Mouse (Mus musculus) neural tube, embryonic 11.5 days (tissue): Measurements from ENCODE around the gene Hacl1. TPM values are rescaled to one million over a fixed set of nuclear protein-coding genes. Genes with fewer than 3 reads are reported as not detected.

Experiments
- ATAC-seq: fragments of 200-750 bp; cut with Nextera tagmentation; 2 replicates; pipeline ENCODE4 v1.8.0; 2017; ENCODE audit warnings: moderate number of reproducible peaks, mild to moderate bottlenecking, moderate TSS enrichment, moderate library complexity; ENCODE audit not compliant: insufficient read depth, low FRiP score, low TSS enrichment
- DNase-seq: peaks from one replicate; pipeline ENCODE4 v3.0.0-alpha.2; 2015; ENCODE audit warnings: low spot score
- H3K27ac ChIP-seq: fragments of 300-500 bp; sonication (generic); 2 replicates; pipeline ENCODE4 v1.5.1; 2014; ENCODE audit warnings: low read depth, mild to moderate bottlenecking, low read length
- H3K27me3 ChIP-seq: fragments of 300-500 bp; sonication (generic); 2 replicates; pipeline ENCODE4 v1.6.1; 2014; ENCODE audit warnings: mild to moderate bottlenecking, low read length, mixed read lengths; ENCODE audit not compliant: control insufficient read depth, insufficient read depth
- H3K36me3 ChIP-seq: fragments of 300-500 bp; sonication (generic); 2 replicates; pipeline ENCODE4 v1.6.1; 2014; ENCODE audit warnings: mild to moderate bottlenecking, low read length, moderate library complexity, mixed read lengths; ENCODE audit not compliant: control insufficient read depth, insufficient read depth
- H3K4me1 ChIP-seq: fragments of 300-500 bp; sonication (generic); 2 replicates; pipeline ENCODE4 v1.6.1; 2014; ENCODE audit warnings: low read length, mixed read lengths; ENCODE audit not compliant: control insufficient read depth, insufficient read depth
- H3K4me2 ChIP-seq: fragments of 300-500 bp; sonication (generic); 2 replicates; pipeline ENCODE4 v1.6.1; 2014; ENCODE audit warnings: low read depth, mild to moderate bottlenecking, moderate library complexity
- H3K4me3 ChIP-seq: fragments of 300-500 bp; sonication (generic); 2 replicates; pipeline ENCODE4 v1.5.1; 2014; ENCODE audit warnings: low read depth, low read length
- H3K9ac ChIP-seq: fragments of 300-500 bp; sonication (generic); 2 replicates; pipeline ENCODE4 v1.6.1; 2014; ENCODE audit warnings: mild to moderate bottlenecking, low read length
- H3K9me3 ChIP-seq: fragments of 300-500 bp; sonication (generic); 2 replicates; pipeline ENCODE4 v1.6.1; 2016; ENCODE audit warnings: low read length; ENCODE audit not compliant: control insufficient read depth
- WGBS: fragments of 180-500 bp; shearing (Covaris S2); extraction: QIAGEN DNeasy Blood & Tissue Kit; methylation state at CpG from one replicate; pipeline ENCODE4 v1.1.7; 2014; 5-methylcytosine and 5-hydroxymethylcytosine counted together
- polyA plus RNA-seq: library from polyadenylated mRNA; unstranded; fragments of >200 nt; fragmentation: Nextera tagmentation; extraction: Ambion mirVana; gene quantifications from 2 replicates; pipeline ENCODE4 v1.2.1, GENCODE M21; 2014

The Hacl1 gene
- polyA plus RNA-seq = 6.7 and 8.2 TPM in 2 replicates

- Histone ChIP-seq H3K4me1 (peaks cover 3% of the 10 kb centered on the region; the same call in 1 of the 2 replicates), H3K9ac (peak within 1 kb of the TSS; percentile 58), H3K36me3 (no peaks in the 10 kb centered on the region), H3K4me2 (peak within 1 kb of the TSS; percentile 89), H3K9me3 (no peaks in the 10 kb centered on the region), H3K4me3 (peak within 1 kb of the TSS; percentile 59), H3K27ac (0 out of 2 replicates have a peak within 1 kb of the TSS, but pooled peaks have one; percentile 15), H3K27me3 (no peaks in the 10 kb centered on the region)
- ATAC-seq (peak; percentile 93), DNase-seq (peak; percentile 91)
- under 1% methylated on average over 30 of the region's 30 CpGs for WGBS
Measured at GRCm38 (mm10) chr14:31640890-31641505, at the start of gene Hacl1, which contains the start of gene Btd. Gene Hacl1, minus strand, starts transcription at chr14:31641286. Gene Btd, plus strand, starts transcription at chr14:31641028.

DNA sequence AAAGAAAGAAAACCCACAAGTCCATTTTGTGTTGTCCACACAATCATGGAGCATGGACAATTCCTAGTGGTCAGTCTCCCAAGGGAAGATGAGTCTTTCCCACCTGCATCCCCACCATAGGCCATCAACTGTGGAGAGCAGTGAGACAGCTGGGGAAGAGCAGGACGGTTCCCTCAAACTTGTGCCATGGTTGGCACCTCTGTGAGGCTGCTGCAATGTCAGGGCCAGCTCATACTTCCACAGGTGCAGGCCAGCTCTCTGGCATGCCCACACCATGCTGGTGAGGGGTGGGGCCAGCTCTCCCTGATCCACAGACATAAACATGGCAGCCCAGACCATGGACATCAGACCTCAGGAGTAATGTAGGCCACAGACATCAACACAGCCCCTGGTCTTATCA is 45.1 kb upstream of the Hacl1 start:
- Histone ChIP-seq H3K27me3 (no peaks in the 10 kb centered on the region), H3K4me3 (no peak overlapping the region), H3K36me3 (no peaks in the 10 kb centered on the region), H3K9ac (no peak overlapping the region), H3K4me1 (no peaks in the 10 kb centered on the region), H3K9me3 (no peaks in the 10 kb centered on the region), H3K27ac (no peak overlapping the region), H3K4me2 (no peak overlapping the region)
- WGBS = 89% methylated on average over 1 of the region's 1 CpGs
- ATAC-seq = no peak
- DNase-seq = no peak

DNA sequence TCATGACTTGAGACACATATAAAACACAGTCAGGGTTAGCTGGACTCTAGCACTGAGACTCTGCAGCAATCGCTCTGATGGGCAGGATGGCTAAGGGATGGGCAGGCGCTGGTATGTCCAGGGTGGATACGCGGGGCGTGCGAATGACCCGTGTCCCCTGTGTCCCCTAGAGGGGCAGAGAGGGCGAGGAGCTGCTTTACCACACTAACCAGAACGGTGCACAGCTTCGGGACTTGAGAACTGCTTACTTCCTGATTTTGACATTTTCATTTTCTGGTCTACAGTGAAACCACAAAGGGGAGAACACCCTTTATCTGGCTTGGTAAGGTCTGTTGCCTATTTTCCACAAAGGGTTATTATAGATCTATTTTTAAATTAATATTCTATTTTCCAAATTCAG is 44.6 kb upstream of the Hacl1 start:
- ATAC-seq = no peak
- no peak overlapping the region for H3K27ac ChIP-seq
- no peaks in the 10 kb centered on the region for H3K9me3 ChIP-seq
- H3K27me3 ChIP-seq = no peaks in the 10 kb centered on the region
- no peak overlapping the region for H3K4me3 ChIP-seq
- WGBS = 82% methylated on average over 10 of the region's 10 CpGs
- H3K9ac ChIP-seq = no peak overlapping the region
- H3K4me1 ChIP-seq = no peaks in the 10 kb centered on the region
- no peak overlapping the region for H3K4me2 ChIP-seq
- no peak for DNase-seq
- H3K36me3 ChIP-seq = no peaks in the 10 kb centered on the region

- 72% methylated on average over 7 of the region's 7 CpGs for WGBS
- Histone ChIP-seq H3K27me3 (no peaks in the 10 kb centered on the region), H3K4me2 (no peak overlapping the region), H3K36me3 (no peaks in the 10 kb centered on the region), H3K9me3 (no peaks in the 10 kb centered on the region), H3K9ac (no peak overlapping the region), H3K27ac (no peak overlapping the region), H3K4me3 (no peak overlapping the region), H3K4me1 (no peaks in the 10 kb centered on the region)
- DNase-seq = no peak
- no peak for ATAC-seq
Measured at GRCm38 (mm10) chr14:31684343-31685040, 43.4 kb upstream of the Hacl1 start.

DNA sequence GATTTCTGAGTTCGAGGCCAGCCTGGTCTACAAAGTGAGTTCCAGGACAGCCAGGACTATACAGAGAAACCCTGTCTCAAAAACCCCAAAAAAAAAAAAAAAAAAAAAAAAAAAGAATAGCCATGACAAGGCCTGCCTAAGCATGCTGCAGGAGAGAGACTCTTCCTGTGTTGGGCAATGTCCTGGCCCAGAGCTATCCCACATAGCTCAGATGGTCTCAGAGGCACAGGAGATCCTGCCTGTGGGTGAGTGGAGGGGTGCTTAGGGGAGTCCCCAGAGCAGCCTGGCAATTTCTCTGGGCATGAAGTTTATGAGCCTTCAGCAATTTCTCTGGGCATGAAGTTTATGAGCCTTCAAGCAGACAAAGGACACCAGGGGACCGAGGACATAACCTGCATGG is 42.5 kb upstream of the Hacl1 start:
- Histone ChIP-seq H3K4me2 (no peak overlapping the region), H3K9ac (no peak overlapping the region), H3K27ac (no peak overlapping the region), H3K9me3 (no peaks in the 10 kb centered on the region), H3K36me3 (no peaks in the 10 kb centered on the region), H3K4me3 (no peak overlapping the region), H3K27me3 (no peaks in the 10 kb centered on the region), H3K4me1 (no peaks in the 10 kb centered on the region)
- WGBS = 61% methylated on average over 1 of the region's 2 CpGs
- ATAC-seq (no peak), DNase-seq (no peak)

- Histone ChIP-seq H3K9me3 (no peaks in the 10 kb centered on the region), H3K27me3 (no peaks in the 10 kb centered on the region), H3K4me2 (no peak overlapping the region), H3K36me3 (no peaks in the 10 kb centered on the region), H3K4me1 (no peaks in the 10 kb centered on the region), H3K27ac (no peak overlapping the region), H3K9ac (no peak overlapping the region), H3K4me3 (no peak overlapping the region)
- ATAC-seq (no peak), DNase-seq (no peak)
- WGBS = 41% methylated on average over 5 of the region's 5 CpGs
Measured at GRCm38 (mm10) chr14:31681931-31682555, 41.0 kb upstream of the Hacl1 start.

DNA sequence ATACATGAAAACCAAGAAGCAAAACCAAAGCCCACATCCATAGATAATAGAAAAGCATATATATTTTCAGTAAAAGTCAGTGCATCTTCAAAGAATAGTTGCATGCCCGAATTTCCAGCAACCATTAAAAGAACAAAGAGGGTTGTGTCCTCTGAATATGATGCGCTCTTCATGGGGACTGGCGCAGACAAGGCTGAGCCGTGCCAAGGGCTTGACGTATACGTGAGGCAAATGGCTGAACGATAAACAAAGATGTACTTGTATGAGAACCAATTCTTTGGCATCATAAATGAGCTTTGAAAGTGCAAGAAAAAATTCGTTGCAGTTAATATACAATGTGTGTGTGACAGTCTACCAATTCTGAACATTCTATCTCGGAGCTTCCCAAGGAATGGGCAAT is 40.2 kb upstream of the Hacl1 start:
- no peaks in the 10 kb centered on the region for H3K9me3 ChIP-seq
- ATAC-seq (no peak), DNase-seq (no peak)
- no peaks in the 10 kb centered on the region for H3K4me1 ChIP-seq
- no peak overlapping the region for H3K9ac ChIP-seq
- H3K4me2 ChIP-seq = no peak overlapping the region
- no peak overlapping the region for H3K27ac ChIP-seq
- H3K4me3 ChIP-seq = no peak overlapping the region
- no peaks in the 10 kb centered on the region for H3K36me3 ChIP-seq
- no peaks in the 10 kb centered on the region for H3K27me3 ChIP-seq
- 82% methylated on average over 9 of the region's 9 CpGs for WGBS

GRCm38 (mm10) chr14:31680656-31681055 is 39.6 kb upstream of the Hacl1 start:
- 85% methylated on average over 3 of the region's 3 CpGs for WGBS

More at GRCm38 (mm10) chr14:31680656-31681055, 39.6 kb upstream of the Hacl1 start:
- Histone ChIP-seq H3K27ac (no peak overlapping the region), H3K9ac (no peak overlapping the region), H3K27me3 (no peaks in the 10 kb centered on the region), H3K36me3 (no peaks in the 10 kb centered on the region), H3K4me1 (no peaks in the 10 kb centered on the region), H3K9me3 (no peaks in the 10 kb centered on the region), H3K4me3 (no peak overlapping the region), H3K4me2 (no peak overlapping the region)
- no peak for ATAC-seq
- DNase-seq = no peak
